Mouse (Mus musculus) layer of hippocampus, adult 2 months (tissue): Measurements from ENCODE around the gene Olfr1465. TPM values are rescaled to one million over a fixed set of nuclear protein-coding genes. Genes with fewer than 3 reads are reported as not detected.

Source experiments
- DNase-seq, 2 experiments: peaks; one replicate each; pipeline ENCODE4 v3.0.0; 2022; ENCODE audit warnings: low spot score in 2 of 2
- H3K27ac ChIP-seq: fragments of 200-600 bp; 2 replicates; pipeline ENCODE4 v1.8.1; 2022
- H3K4me3 ChIP-seq: fragments of 200-600 bp; 2 replicates; pipeline ENCODE4 v1.8.1; 2022; ENCODE audit warnings: mild to moderate bottlenecking
- CTCF ChIP-seq: fragments of 200-600 bp; conservative IDR thresholded peaks from 2 replicates; pipeline ENCODE4 v1.8.1; 2022; ENCODE audit warnings: antibody characterized with exemption, mild to moderate bottlenecking, moderate library complexity
- long read RNA-seq, 2 experiments: library from polyadenylated mRNA; stranded (forward); transcript quantifications; one replicate each; pipeline ENCODE4 v2.0.0; 2021; ENCODE audit warnings: borderline mapping rate in 2 of 2
- total RNA-seq, 2 experiments: library from RNA; stranded (reverse); gene quantifications; 2 replicates each; pipeline ENCODE4 v1.2.3; 2021

The Olfr1465 gene
- total RNA-seq: not detected
- long read RNA-seq, experiment 1: 0 reads
- long read RNA-seq, experiment 2: 0 reads

- DNase-seq: no peak
- H3K4me3 ChIP-seq: no peak within 1 kb of the TSS
- no peak for TF ChIP-seq CTCF
- no peak within 1 kb of the TSS for H3K27ac ChIP-seq
These were observed at the start of gene Olfr1465 for GRCm38 (mm10) chr19:13315441-13315840. TSS of gene Olfr1465 (minus strand) at chr19:13315541.

GRCm38 (mm10) chr19:13361936-13362335 is 46.6 kb upstream of the Olfr1465 start, which contains the start of gene Olfr1467:
TSS of gene Olfr1467 (plus strand) at chr19:13362236.
- H3K4me3 ChIP-seq: no peak within 1 kb of the TSS
- no peak for DNase-seq
- no peak within 1 kb of the TSS for H3K27ac ChIP-seq
- no peak for TF ChIP-seq CTCF

GRCm38 (mm10) chr19:13338562-13338961 is 23.2 kb upstream of the Olfr1465 start, which contains the start of gene Olfr1466:
TSS of gene Olfr1466 (plus strand) at chr19:13338862.
- DNase-seq: no peak
- no peak for TF ChIP-seq CTCF
- Histone ChIP-seq H3K27ac (no peak within 1 kb of the TSS), H3K4me3 (no peak within 1 kb of the TSS)

Other genes with a start within 250 kb of the Olfr1465 start
- not detected for gene Olfr1457, start 217.7 kb downstream of the Olfr1465 start, total RNA-seq
- gene Olfr1458, start 208.8 kb downstream of the Olfr1465 start, total RNA-seq: not detected
- gene Olfr1459, start 166.0 kb downstream of the Olfr1465 start, total RNA-seq: under 1 TPM; 0.12 to 0.26 TPM
- not detected for gene Olfr1461, start 152.5 kb downstream of the Olfr1465 start, total RNA-seq
- gene Olfr1462, start 129.8 kb downstream of the Olfr1465 start, total RNA-seq: not detected
- not detected for gene Olfr1463, start 84.2 kb downstream of the Olfr1465 start, total RNA-seq
- not detected for gene Olfr1466, start 23.3 kb upstream of the Olfr1465 start, total RNA-seq
- gene Olfr1467, start 46.7 kb upstream of the Olfr1465 start, total RNA-seq: not detected
- gene Olfr1469, start 92.3 kb upstream of the Olfr1465 start, total RNA-seq: not detected
- gene Olfr1471, start 127.9 kb upstream of the Olfr1465 start, total RNA-seq: not detected
- gene Olfr1472, start 140.5 kb upstream of the Olfr1465 start, total RNA-seq: not detected
- not detected for gene Olfr1474, start 154.0 kb upstream of the Olfr1465 start, total RNA-seq
- gene Olfr1475, start 164.7 kb upstream of the Olfr1465 start, total RNA-seq: not detected
- not detected for gene Olfr1477, start 185.0 kb upstream of the Olfr1465 start, total RNA-seq
- gene Olfr1480, start 212.4 kb upstream of the Olfr1465 start, total RNA-seq: not detected